Mouse (Mus musculus) CD4-positive, CD25-positive, alpha-beta regulatory T cell (primary cell): Measurements from ENCODE around the gene Gm47841. TPM values are rescaled to one million over a fixed set of nuclear protein-coding genes. Genes with fewer than 3 reads are reported as not detected.

Experiments used
- polyA plus RNA-seq: library from polyadenylated mRNA; unstranded; fragments of 100-300 nt; shearing (Covaris generic); gene quantifications from one replicate; pipeline ENCODE4 v1.2.1, GENCODE M21; 2017

Gm47841 gene
- not detected for polyA plus RNA-seq

GRCm38 (mm10) chr15:101047194-101047555 is at the start of gene Gm47841:
Gene Gm47841, minus strand, starts transcription at chr15:101047397.

GRCm38 (mm10) chr15:101077813-101078730 is 30.9 kb upstream of the Gm47841 start, which contains the start of gene Fignl2:
Gene Fignl2, minus strand, starts transcription at chr15:101078567.

Other genes starting within 250 kb of the Gm47841 start
- gene Scn8a, start 177.5 kb downstream of the Gm47841 start, polyA plus RNA-seq: 0.26 TPM
- not detected for gene Fignl2, start 31.2 kb upstream of the Gm47841 start, polyA plus RNA-seq
- not detected for gene Ankrd33, start 68.4 kb upstream of the Gm47841 start, polyA plus RNA-seq
- gene Acvrl1, start 81.1 kb upstream of the Gm47841 start, polyA plus RNA-seq: 5.3 TPM
- gene Acvr1b, start 126.7 kb upstream of the Gm47841 start, polyA plus RNA-seq: 2.4 TPM
- gene Grasp, start 176.8 kb upstream of the Gm47841 start, polyA plus RNA-seq: 8.4 TPM
- gene Nr4a1, start 206.9 kb upstream of the Gm47841 start, polyA plus RNA-seq: 116 TPM
- 63.0 TPM for gene Atg101, start 236.9 kb upstream of the Gm47841 start, polyA plus RNA-seq
- not detected for gene 6030408B16Rik, start 245.8 kb upstream of the Gm47841 start, polyA plus RNA-seq